Mouse (Mus musculus) heart, postnatal 0 days (tissue): ENCODE measurements around the gene 2310039H08Rik.

Experiments
- CTCF ChIP-seq: IDR thresholded peaks from 2 replicates; pipeline ENCODE4 v1.5.1; 2016; ENCODE audit warnings: antibody characterized with exemption, control low read depth, low read depth
- EP300 ChIP-seq: IDR thresholded peaks from 2 replicates; pipeline ENCODE4 v1.6.1; 2016; ENCODE audit warnings: antibody characterized with exemption, low read depth

DNA sequence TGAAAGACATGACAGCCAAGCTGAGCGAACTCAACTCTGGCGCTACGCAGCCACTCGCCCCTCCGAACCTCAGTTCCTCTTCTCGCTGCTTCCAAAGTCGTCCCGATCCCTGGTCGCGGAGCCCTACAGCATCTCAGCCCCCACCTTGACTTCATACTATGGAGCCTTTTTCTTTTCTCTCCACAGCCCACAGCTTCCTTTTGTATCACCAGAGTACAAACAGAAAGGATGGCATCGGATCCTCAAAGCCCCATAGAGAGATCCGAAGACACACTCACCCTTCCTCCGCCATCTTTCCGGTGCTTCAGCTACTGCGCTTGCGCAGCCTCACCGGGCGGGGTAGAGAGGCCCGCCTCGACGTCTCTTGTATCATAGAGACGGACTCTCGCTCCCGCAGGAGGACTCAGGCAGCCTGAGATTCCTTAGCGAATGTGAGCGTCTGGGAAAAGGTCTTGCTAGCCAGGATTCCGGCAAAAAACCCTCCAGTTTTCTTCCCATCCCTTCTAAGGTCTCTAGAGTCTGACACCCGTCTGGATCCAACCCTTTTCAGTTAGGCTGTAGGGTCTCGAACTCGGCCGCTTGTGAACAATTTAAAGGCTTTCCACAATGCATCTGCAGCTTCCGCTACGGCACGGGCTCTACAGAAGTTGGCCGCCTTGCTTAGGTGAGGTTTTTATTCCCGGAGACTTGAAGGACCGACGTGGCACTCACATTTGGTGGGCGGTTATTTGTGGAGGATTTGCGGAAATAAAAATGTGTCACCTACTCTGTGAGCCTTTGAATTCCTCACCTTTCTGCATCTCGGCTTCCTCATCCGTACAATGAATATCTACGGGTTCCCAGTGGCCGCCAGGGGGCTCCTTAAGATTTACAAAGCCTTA, 10.1 kb downstream of the 2310039H08Rik start, which contains the start of gene Rpl7l1:
- no peak for TF ChIP-seq EP300
- TF ChIP-seq CTCF: peak; percentile 53
